In the genomic region with DNA sequence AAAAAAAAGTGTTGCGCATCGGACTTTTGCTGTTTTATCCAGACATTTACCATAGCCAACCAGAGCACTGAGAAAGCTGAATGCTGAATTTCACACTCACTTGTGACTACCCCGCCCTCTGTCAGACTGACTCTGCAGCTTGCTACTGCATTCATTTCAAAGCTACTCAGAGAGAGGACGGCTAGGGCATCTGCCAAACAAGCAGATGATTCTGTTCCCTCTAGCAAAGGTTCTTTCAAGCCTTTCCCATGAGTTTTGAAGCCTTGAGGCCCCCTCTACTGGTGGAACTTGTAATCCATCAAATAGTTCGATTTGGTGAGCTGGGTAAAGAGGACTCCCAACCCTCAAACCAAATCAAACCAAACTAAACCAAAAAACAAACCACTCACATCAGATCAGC, we compare ENCODE assay signal across 8 mouse cellular contexts. TPM values are rescaled to one million over a fixed set of nuclear protein-coding genes. Genes with fewer than 3 reads are reported as not detected.
DNase-seq lines count a peak whose midpoint lies in the region; ATAC-seq and TF ChIP-seq lines count a peak whose summit lies in the region.

No protein-coding gene starts in this region.

- ATAC-seq in forebrain, postnatal 0 days, result peak; percentile 94
- peak; percentile 61 to 73 for ATAC-seq in hematopoietic stem cell, adult 5-6 weeks (replicated peaks in 1 of 2; ENCODE audit: insufficient read depth in 1 of 2, low FRiP score in 2 of 2, low TSS enrichment in 1 of 2, low read depth in 1 of 2, poor library complexity in 2 of 2, severe bottlenecking in 2 of 2)
- peak; percentile 76; the same call in 1 of the 2 replicates for ATAC-seq in neural tube, embryonic 14.5 days (ENCODE audit: low read depth)

- peak overlapping the region; percentile 15; the same call in 1 of the 2 replicates for H3K9ac ChIP-seq in forebrain, postnatal 0 days
- H3K9ac ChIP-seq in neural tube, embryonic 14.5 days (replicated peaks; ENCODE audit: low read depth, low read length), result no peak overlapping the region

- H3K36me3 ChIP-seq in forebrain, postnatal 0 days (ENCODE audit: insufficient read depth), result no peaks in the 10 kb centered on the region
- H3K36me3 ChIP-seq in neural tube, embryonic 14.5 days (ENCODE audit: control insufficient read depth, insufficient read depth, low read length), result no peaks in the 10 kb centered on the region

- peak overlapping the region; percentile 16 for H3K4me3 ChIP-seq in forebrain, postnatal 0 days (ENCODE audit: low read depth, low read length)
- H3K4me3 ChIP-seq in lung, adult 2 months (replicated peaks; ENCODE audit: extremely low read depth, low read depth, low read length), result peak overlapping the region; percentile 18
- no peak overlapping the region for H3K4me3 ChIP-seq in neural tube, embryonic 14.5 days (ENCODE audit: low read depth, low read length)

- peak; percentile 80 for TF ChIP-seq CTCF in forebrain, postnatal 0 days (IDR thresholded peaks at IDR 0.05; ENCODE audit: low read depth)
- TF ChIP-seq CTCF in lung, adult 2 months (IDR thresholded peaks at IDR 0.05; ENCODE audit: insufficient read depth, low read length), result peak; percentile 22; the same call in 1 of the 2 replicates

- H3K27me3 ChIP-seq in forebrain, postnatal 0 days (ENCODE audit: insufficient read depth, low read length), result no peaks in the 10 kb centered on the region
- H3K27me3 ChIP-seq in neural tube, embryonic 14.5 days (ENCODE audit: control insufficient read depth, insufficient read depth, low read length), result no peaks in the 10 kb centered on the region

- no peaks in the 10 kb centered on the region for H3K9me3 ChIP-seq in forebrain, postnatal 0 days (ENCODE audit: low read length)
- no peaks in the 10 kb centered on the region for H3K9me3 ChIP-seq in neural tube, embryonic 14.5 days (ENCODE audit: control insufficient read depth, low read length)

- H3K4me2 ChIP-seq in forebrain, postnatal 0 days (ENCODE audit: low read depth), result peak overlapping the region; percentile 42
- H3K4me2 ChIP-seq in neural tube, embryonic 14.5 days (ENCODE audit: low read depth, low read length), result peak overlapping the region; percentile 38; the same call in 1 of the 2 replicates

- H3K27ac ChIP-seq in forebrain, postnatal 0 days (ENCODE audit: low read depth, low read length), result no peak overlapping the region
- H3K27ac ChIP-seq in neural tube, embryonic 14.5 days (ENCODE audit: low read depth, low read length), result no peak overlapping the region

- TF ChIP-seq POLR2A in lung, adult 2 months (IDR thresholded peaks at IDR 0.05; ENCODE audit: borderline replicate concordance, extremely low read depth, low read depth, low read length), result no peak

- H3K4me1 ChIP-seq in forebrain, postnatal 0 days (ENCODE audit: insufficient read depth), result peaks cover 16% of the 10 kb centered on the region
- 0 out of 2 replicates have a peak, but pooled peaks cover 2% of the 10 kb centered on the region for H3K4me1 ChIP-seq in lung, adult 2 months (ENCODE audit: control insufficient read depth, insufficient read depth, low read length)
- H3K4me1 ChIP-seq in neural tube, embryonic 14.5 days (ENCODE audit: control insufficient read depth, insufficient read depth, low read length), result peaks cover 7% of the 10 kb centered on the region; the same call in 1 of the 2 replicates

- DNase-seq in MEL-GATA-1-ER (ENCODE audit: extremely low read depth, low read depth), result peak; percentile 56
- DNase-seq in cerebellum, adult 11 months, result peak; percentile 47
- peak; percentile 86 for DNase-seq in forebrain, postnatal 0 days
- DNase-seq in layer of hippocampus, adult 8-10 months (ENCODE audit: low spot score in 2 of 2), result peak; percentile 75 to 80
- DNase-seq in lung, adult 2 months, result peak; percentile 40
- DNase-seq in thymus, postnatal 4 days, result peak; percentile 60

- WGBS in forebrain, postnatal 0 days, result 15% methylated on average over 5 of the region's 5 CpGs
- 17% methylated on average over 5 of the region's 5 CpGs for WGBS in lung, adult 2 months
- 28% methylated on average over 5 of the region's 5 CpGs for WGBS in neural tube, embryonic 14.5 days

RNA-seq across cellular contexts. Expression of a gene that starts 13.0 kb away (rescaled TPM):
- total RNA-seq in forebrain, postnatal 0 days (2014; rRNA removed), result 0.81 and 0.92 TPM in 2 replicates
- 0.21 and 0.24 TPM in 2 replicates for polyA plus RNA-seq in forebrain, postnatal 0 days (2015; fragmentation: Nextera tagmentation; extraction: Ambion mirVana)
- total RNA-seq in hematopoietic stem cell, adult 5-6 weeks (2017), result 0.10 TPM in 1 of 2 replicates, not detected in the other
- under 1 TPM in 2 of 4 experiments, not detected in 2; 0.25 to 0.43 TPM for total RNA-seq in layer of hippocampus, adult 8-10 months (2022)
- 0.33 and 0.60 TPM in 2 replicates for polyA plus RNA-seq in lung, adult 2 months (2012; rRNA removed)
- polyA plus RNA-seq in neural tube, embryonic 14.5 days (2014; fragmentation: Nextera tagmentation; extraction: Ambion mirVana), result 1.2 and 1.8 TPM in 2 replicates

RNA-seq across cellular contexts. Expression of a gene that starts 16.8 kb away (rescaled TPM):
- 10.8 and 10.9 TPM in 2 replicates for total RNA-seq in forebrain, postnatal 0 days (2014; rRNA removed)
- 3.9 and 4.8 TPM in 2 replicates for polyA plus RNA-seq in forebrain, postnatal 0 days (2015; fragmentation: Nextera tagmentation; extraction: Ambion mirVana)
- total RNA-seq in hematopoietic stem cell, adult 5-6 weeks (2017), result 4.7 and 5.5 TPM in 2 replicates
- 1 to 10 TPM; 2.4 to 4.2 (median 3.5) TPM for total RNA-seq in layer of hippocampus, adult 8-10 months (2022)
- polyA plus RNA-seq in lung, adult 2 months (2012; rRNA removed), result 2.3 and 3.0 TPM in 2 replicates
- polyA plus RNA-seq in neural tube, embryonic 14.5 days (2014; fragmentation: Nextera tagmentation; extraction: Ambion mirVana), result 7.7 and 7.9 TPM in 2 replicates

RNA-seq across cellular contexts. Expression of a gene that starts 26.6 kb away (rescaled TPM):
- 27.2 and 27.4 TPM in 2 replicates for total RNA-seq in forebrain, postnatal 0 days (2014; rRNA removed)
- 17.8 and 20.6 TPM in 2 replicates for polyA plus RNA-seq in forebrain, postnatal 0 days (2015; fragmentation: Nextera tagmentation; extraction: Ambion mirVana)
- 4.4 and 9.1 TPM in 2 replicates for total RNA-seq in hematopoietic stem cell, adult 5-6 weeks (2017)
- total RNA-seq in layer of hippocampus, adult 8-10 months (2022), result 10 to 100 TPM; 12.5 to 14.6 (median 13.5) TPM
- 15.7 and 17.5 TPM in 2 replicates for polyA plus RNA-seq in lung, adult 2 months (2012; rRNA removed)
- 18.3 and 20.2 TPM in 2 replicates for polyA plus RNA-seq in neural tube, embryonic 14.5 days (2014; fragmentation: Nextera tagmentation; extraction: Ambion mirVana)
